In genomic region chr7:112741790-112742189, GRCm38 (mm10) we compare ENCODE assay signal across 8 mouse cellular contexts.
A peak's percentile ranks its signal among the peaks of the same experiment; 100 is the strongest.
DNase-seq lines count a peak whose midpoint lies in the region; ATAC-seq lines count a peak whose summit lies in the region.

No protein-coding gene starts in this region.

- H3K9ac ChIP-seq in forebrain, embryonic 11.5 days (ENCODE audit: low read length), result no peak overlapping the region
- no peak overlapping the region for H3K9ac ChIP-seq in forebrain, embryonic 14.5 days (ENCODE audit: low read length)
- peak overlapping the region; percentile 39; the same call in 1 of the 2 replicates for H3K9ac ChIP-seq in hindbrain, embryonic 13.5 days
- H3K9ac ChIP-seq in midbrain, embryonic 16.5 days (ENCODE audit: low read depth, low read length), result peak overlapping the region; percentile 22; the same call in 1 of the 2 replicates
- H3K9ac ChIP-seq in liver, embryonic 12.5 days, result no peak overlapping the region

- H3K27me3 ChIP-seq in forebrain, embryonic 11.5 days (ENCODE audit: control insufficient read depth, insufficient read depth, low read length), result no peaks in the 10 kb centered on the region
- no peaks in the 10 kb centered on the region for H3K27me3 ChIP-seq in forebrain, embryonic 14.5 days (replicated peaks; ENCODE audit: control insufficient read depth, insufficient read depth, low read length)
- no peaks in the 10 kb centered on the region for H3K27me3 ChIP-seq in embryonic facial prominence, embryonic 10.5 days (replicated peaks; ENCODE audit: low read depth, poor library complexity, severe bottlenecking)
- H3K27me3 ChIP-seq in hindbrain, embryonic 13.5 days, result no peaks in the 10 kb centered on the region
- H3K27me3 ChIP-seq in midbrain, embryonic 16.5 days (ENCODE audit: control insufficient read depth, insufficient read depth, low read depth, low read length), result no peaks in the 10 kb centered on the region
- H3K27me3 ChIP-seq in liver, embryonic 12.5 days (replicated peaks), result 0 out of 2 replicates have a peak, but pooled peaks cover 15% of the 10 kb centered on the region

- no peaks in the 10 kb centered on the region for H3K9me3 ChIP-seq in forebrain, embryonic 11.5 days (ENCODE audit: control insufficient read depth, low read length)
- no peaks in the 10 kb centered on the region for H3K9me3 ChIP-seq in forebrain, embryonic 14.5 days (replicated peaks; ENCODE audit: control insufficient read depth, low read length)
- H3K9me3 ChIP-seq in embryonic facial prominence, embryonic 10.5 days, result no peaks in the 10 kb centered on the region
- H3K9me3 ChIP-seq in hindbrain, embryonic 13.5 days, result no peaks in the 10 kb centered on the region
- no peaks in the 10 kb centered on the region for H3K9me3 ChIP-seq in midbrain, embryonic 16.5 days (replicated peaks; ENCODE audit: control insufficient read depth, low read length, poor library complexity, severe bottlenecking)
- no peaks in the 10 kb centered on the region for H3K9me3 ChIP-seq in liver, embryonic 12.5 days (replicated peaks)

- H3K4me1 ChIP-seq in forebrain, embryonic 11.5 days (replicated peaks; ENCODE audit: control insufficient read depth, insufficient read depth, low read length), result peaks cover 28% of the 10 kb centered on the region
- peaks cover 46% of the 10 kb centered on the region for H3K4me1 ChIP-seq in forebrain, embryonic 14.5 days (ENCODE audit: control insufficient read depth, insufficient read depth, low read length)
- H3K4me1 ChIP-seq in embryonic facial prominence, embryonic 10.5 days, result peaks cover 80% of the 10 kb centered on the region
- H3K4me1 ChIP-seq in hindbrain, embryonic 13.5 days (replicated peaks), result peaks cover 46% of the 10 kb centered on the region
- peaks cover 24% of the 10 kb centered on the region for H3K4me1 ChIP-seq in midbrain, embryonic 16.5 days (ENCODE audit: control insufficient read depth, insufficient read depth, low read length)
- peaks cover 14% of the 10 kb centered on the region for H3K4me1 ChIP-seq in liver, embryonic 12.5 days

- DNase-seq in forebrain, embryonic 11.5 days (ENCODE audit: low spot score), result no peak
- no peak for DNase-seq in forebrain, embryonic 14.5 days (ENCODE audit: low spot score)
- DNase-seq in embryonic facial prominence, embryonic 10.5 days (ENCODE audit: low spot score), result peak; percentile 30
- no peak for DNase-seq in frontal cortex, postnatal 10 days (ENCODE audit: low spot score in 2 of 2)
- no peak for DNase-seq in spleen, postnatal 14 days (ENCODE audit: low spot score in 2 of 2)

- H3K36me3 ChIP-seq in forebrain, embryonic 11.5 days (ENCODE audit: control insufficient read depth, insufficient read depth, low read length), result no peaks in the 10 kb centered on the region
- no peaks in the 10 kb centered on the region for H3K36me3 ChIP-seq in forebrain, embryonic 14.5 days (ENCODE audit: control insufficient read depth, insufficient read depth, low read length)
- 0 out of 2 replicates have a peak, but pooled peaks cover 3% of the 10 kb centered on the region for H3K36me3 ChIP-seq in embryonic facial prominence, embryonic 10.5 days (replicated peaks)
- no peaks in the 10 kb centered on the region for H3K36me3 ChIP-seq in hindbrain, embryonic 13.5 days
- no peaks in the 10 kb centered on the region for H3K36me3 ChIP-seq in midbrain, embryonic 16.5 days (ENCODE audit: control insufficient read depth, insufficient read depth, low read length)
- H3K36me3 ChIP-seq in liver, embryonic 12.5 days, result no peaks in the 10 kb centered on the region

- 0 out of 2 replicates have a peak overlapping the region, but pooled peaks have one; percentile 11 for H3K4me2 ChIP-seq in forebrain, embryonic 11.5 days (ENCODE audit: low read depth, low read length, severe bottlenecking)
- H3K4me2 ChIP-seq in forebrain, embryonic 14.5 days (ENCODE audit: low read length), result no peak overlapping the region; the same call in 1 of the 2 replicates
- peak overlapping the region; percentile 6; the same call in 1 of the 2 replicates for H3K4me2 ChIP-seq in hindbrain, embryonic 13.5 days
- peak overlapping the region; percentile 14; the same call in 1 of the 2 replicates for H3K4me2 ChIP-seq in midbrain, embryonic 16.5 days (ENCODE audit: low read length)
- no peak overlapping the region for H3K4me2 ChIP-seq in liver, embryonic 12.5 days

- 19% methylated on average over 12 of the region's 12 CpGs for WGBS in forebrain, embryonic 11.5 days
- WGBS in forebrain, embryonic 14.5 days, result 21% methylated on average over 12 of the region's 12 CpGs
- 24% methylated on average over 12 of the region's 12 CpGs for WGBS in embryonic facial prominence, embryonic 10.5 days
- WGBS in hindbrain, embryonic 13.5 days, result 16% methylated on average over 12 of the region's 12 CpGs
- WGBS in midbrain, embryonic 16.5 days, result 24% methylated on average over 12 of the region's 12 CpGs
- 53% methylated on average over 12 of the region's 12 CpGs for WGBS in liver, embryonic 12.5 days (ENCODE audit: insufficient replicate concordance)

- 0 out of 2 replicates have a peak overlapping the region, but pooled peaks have one; percentile 41 for H3K27ac ChIP-seq in forebrain, embryonic 11.5 days (ENCODE audit: low read depth, low read length)
- no peak overlapping the region for H3K27ac ChIP-seq in forebrain, embryonic 14.5 days (ENCODE audit: low read depth, low read length)
- H3K27ac ChIP-seq in embryonic facial prominence, embryonic 10.5 days (replicated peaks), result peak overlapping the region; percentile 61
- peak overlapping the region; percentile 41; the same call in 1 of the 2 replicates for H3K27ac ChIP-seq in hindbrain, embryonic 13.5 days
- peak overlapping the region; percentile 14; the same call in 1 of the 2 replicates for H3K27ac ChIP-seq in midbrain, embryonic 16.5 days (ENCODE audit: low read length)
- H3K27ac ChIP-seq in liver, embryonic 12.5 days, result no peak overlapping the region

- no peak overlapping the region for H3K4me3 ChIP-seq in forebrain, embryonic 11.5 days (ENCODE audit: low read depth, low read length)
- no peak overlapping the region for H3K4me3 ChIP-seq in forebrain, embryonic 14.5 days (ENCODE audit: low read depth, low read length)
- no peak overlapping the region for H3K4me3 ChIP-seq in embryonic facial prominence, embryonic 10.5 days
- H3K4me3 ChIP-seq in hindbrain, embryonic 13.5 days, result no peak overlapping the region
- H3K4me3 ChIP-seq in midbrain, embryonic 16.5 days (ENCODE audit: low read depth, low read length), result no peak overlapping the region
- H3K4me3 ChIP-seq in liver, embryonic 12.5 days, result no peak overlapping the region

- no peak for ATAC-seq in forebrain, embryonic 11.5 days (replicated peaks; ENCODE audit: low FRiP score)
- ATAC-seq in forebrain, embryonic 14.5 days, result no peak
- no peak for ATAC-seq in hindbrain, embryonic 13.5 days (ENCODE audit: low FRiP score)
- no peak for ATAC-seq in midbrain, embryonic 16.5 days
- ATAC-seq in liver, embryonic 12.5 days, result no peak

Comparison
In these comparisons a context has a peak if more than half of its experiments do, and no peak if none do; other contexts are left out.
1. H3K27ac ChIP-seq: peak in forebrain, embryonic 11.5 days (single experiment), embryonic facial prominence, embryonic 10.5 days (single experiment), hindbrain, embryonic 13.5 days (single experiment) and midbrain, embryonic 16.5 days (single experiment); none in forebrain, embryonic 14.5 days (single experiment) and liver, embryonic 12.5 days (single experiment).
2. H3K4me2 ChIP-seq: peak in forebrain, embryonic 11.5 days (single experiment), hindbrain, embryonic 13.5 days (single experiment) and midbrain, embryonic 16.5 days (single experiment); none in forebrain, embryonic 14.5 days (single experiment) and liver, embryonic 12.5 days (single experiment).
3. H3K9ac ChIP-seq: peak in hindbrain, embryonic 13.5 days (single experiment) and midbrain, embryonic 16.5 days (single experiment); none in forebrain, embryonic 11.5 days (single experiment), forebrain, embryonic 14.5 days (single experiment) and liver, embryonic 12.5 days (single experiment).